Mouse (Mus musculus): ENCODE results near the gene Capn15.

- TF ChIP-seq EP300 (IDR thresholded peaks at IDR 0.05) (no peak), CTCF (IDR thresholded peaks at IDR 0.05) (peak; percentile 44)
These were observed 15.1 kb downstream of the Capn15 start for GRCm38 (mm10) chr17:25970448-25970847.

All from lung, postnatal 0 days (tissue).